Mouse (Mus musculus) adrenal gland, postnatal 14 days (tissue): ENCODE measurements around the gene Arxes2. TPM values are rescaled to one million over a fixed set of nuclear protein-coding genes. Genes with fewer than 3 reads are reported as not detected.
"Not testable (repeated sequence)": the region's sequence is repeated elsewhere in the genome, so short reads cannot be mapped to it uniquely, and the experiment has no call there.

ENCODE experiments used
- DNase-seq: peaks from one replicate; pipeline ENCODE4 v3.0.0; 2021; ENCODE audit warnings: mixed read lengths
- long read RNA-seq, 2 experiments: library from polyadenylated mRNA; stranded (forward); transcript quantifications; one replicate each; pipeline ENCODE4 v2.0.0; 2021
- total RNA-seq: library from RNA; stranded (reverse); gene quantifications from 2 replicates; pipeline ENCODE4 v1.2.3, GENCODE M21; 2021

Gene Arxes2
- total RNA-seq, result 52.8 and 58.7 TPM in 2 replicates
- long read RNA-seq, experiment 1, transcript Arxes2-201 (1 exons, 1,532 nt), result major isoform, 36 of 36 reads
- long read RNA-seq, experiment 1, partial matches to known transcripts, result 0 of 36 reads
- long read RNA-seq, experiment 1, other reads (novel, unspliced or antisense), result 0 of 36 reads
- long read RNA-seq, experiment 2, transcript Arxes2-201 (1 exons, 1,532 nt), result major isoform, 38 of 38 reads
- long read RNA-seq, experiment 2, partial matches to known transcripts, result 0 of 38 reads
- long read RNA-seq, experiment 2, other reads (novel, unspliced or antisense), result 0 of 38 reads

DNA sequence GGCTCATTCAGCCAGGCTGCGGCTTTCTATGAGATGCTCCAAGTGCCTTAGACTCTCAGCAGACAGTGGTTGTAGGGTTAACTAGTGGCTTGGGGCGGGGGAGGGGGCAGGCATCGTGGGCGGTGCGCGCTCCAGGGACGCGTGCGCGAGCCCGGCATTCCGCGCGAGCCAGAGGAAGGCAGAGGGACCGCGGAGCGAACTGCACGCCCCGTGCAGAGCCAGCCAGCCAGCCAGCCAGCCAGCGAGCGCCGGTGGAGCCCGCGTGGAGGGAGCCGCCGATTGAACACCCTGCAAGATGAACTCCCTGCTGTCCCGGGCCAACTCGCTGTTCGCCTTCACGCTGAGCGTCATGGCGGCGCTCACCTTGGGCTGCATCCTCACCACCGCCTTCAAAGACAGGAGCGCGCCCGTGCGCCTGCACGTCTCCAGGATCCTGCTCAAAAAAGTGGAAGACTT, at the start of gene Arxes2:
Gene Arxes2, plus strand, starts transcription at position 161 of the 456 bp plus-strand sequence.
- DNase-seq, result not testable (repeated sequence)

DNA sequence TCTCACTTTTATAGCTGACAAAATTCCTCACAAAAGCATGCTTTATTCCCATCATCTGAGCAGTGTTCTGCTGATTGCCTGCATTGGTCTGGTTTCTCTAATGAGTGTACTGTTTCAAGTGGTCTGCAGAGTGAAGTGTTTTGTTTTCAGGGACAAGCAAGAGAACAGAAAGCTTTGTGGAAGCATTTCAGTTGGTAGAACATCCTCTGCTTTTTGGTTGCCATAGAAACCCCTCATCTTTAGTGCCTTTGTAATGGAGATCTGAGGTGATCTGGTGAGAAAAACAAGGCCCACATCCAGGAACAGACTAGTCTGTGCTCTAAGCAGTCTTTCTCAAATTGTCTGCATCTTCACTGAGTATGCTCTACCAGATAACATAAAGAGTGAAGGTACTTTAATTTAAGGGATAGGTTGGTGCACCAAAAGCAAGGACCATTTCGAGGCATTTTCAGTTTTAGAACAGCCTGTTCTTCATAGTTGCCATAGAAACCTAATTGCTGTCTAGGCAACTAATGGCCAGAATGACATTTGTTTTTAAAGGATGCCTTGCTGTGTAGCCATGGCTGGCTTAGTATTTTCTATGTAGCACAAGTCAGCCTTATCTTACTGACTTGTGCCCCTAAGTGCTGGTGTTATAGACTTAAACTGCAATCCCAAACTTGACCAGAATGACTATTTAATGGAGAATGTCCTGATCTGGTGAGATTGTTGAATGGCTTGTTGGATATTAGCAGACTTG, 44.8 kb upstream of the Arxes2 start:
- DNase-seq, result no peak

DNA sequence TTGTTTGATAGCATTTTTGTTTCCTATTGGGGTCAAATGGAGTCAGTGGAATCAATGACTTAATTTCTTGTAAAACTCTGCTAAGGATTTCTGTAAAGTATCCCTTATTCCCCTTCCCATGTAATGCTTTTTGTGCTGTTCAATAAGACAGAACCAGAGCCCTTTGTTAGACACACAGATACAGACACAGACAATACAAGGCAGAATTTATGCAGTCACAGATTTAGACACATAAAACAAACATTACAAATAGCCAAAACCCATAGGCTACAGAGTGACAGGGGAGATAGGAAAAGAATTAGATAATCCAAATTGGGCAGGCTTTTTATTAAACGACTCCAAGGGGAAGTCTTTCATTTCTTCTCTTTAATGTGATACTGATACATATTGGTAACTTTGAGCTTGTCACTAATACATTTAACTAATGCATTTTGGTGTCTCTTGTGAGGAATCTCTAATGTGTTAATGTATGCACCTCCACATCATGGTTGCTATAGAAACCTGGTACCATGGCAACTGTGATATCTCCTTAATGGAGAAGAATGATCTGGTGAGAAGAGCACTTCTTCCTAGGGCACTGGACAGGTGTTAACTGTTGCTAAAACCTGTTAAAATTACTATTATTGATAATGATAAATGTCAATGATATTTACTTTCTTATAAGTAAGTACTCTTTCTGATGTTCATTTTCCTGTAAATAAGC, 36.5 kb upstream of the Arxes2 start:
- DNase-seq, result no peak

DNA sequence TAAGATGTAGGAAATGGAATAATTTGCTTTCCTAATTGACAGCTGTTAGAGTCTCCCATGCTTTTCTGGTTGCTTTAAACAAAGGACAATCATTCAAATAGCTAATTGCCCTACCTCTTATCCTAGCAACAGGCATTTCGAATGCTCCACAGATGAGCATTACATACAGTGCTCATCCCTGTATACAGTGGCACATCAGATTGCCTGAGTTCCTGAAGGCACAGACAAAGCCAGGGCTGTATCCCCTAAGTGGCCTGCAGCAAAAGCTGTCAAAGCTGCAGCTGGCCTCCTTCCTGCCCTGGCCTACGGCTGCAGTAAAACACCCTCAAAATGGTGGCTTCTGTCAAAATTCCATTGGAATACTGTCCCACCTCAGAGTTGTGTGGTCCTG, 35.9 kb upstream of the Arxes2 start:
- no peak for DNase-seq

DNA sequence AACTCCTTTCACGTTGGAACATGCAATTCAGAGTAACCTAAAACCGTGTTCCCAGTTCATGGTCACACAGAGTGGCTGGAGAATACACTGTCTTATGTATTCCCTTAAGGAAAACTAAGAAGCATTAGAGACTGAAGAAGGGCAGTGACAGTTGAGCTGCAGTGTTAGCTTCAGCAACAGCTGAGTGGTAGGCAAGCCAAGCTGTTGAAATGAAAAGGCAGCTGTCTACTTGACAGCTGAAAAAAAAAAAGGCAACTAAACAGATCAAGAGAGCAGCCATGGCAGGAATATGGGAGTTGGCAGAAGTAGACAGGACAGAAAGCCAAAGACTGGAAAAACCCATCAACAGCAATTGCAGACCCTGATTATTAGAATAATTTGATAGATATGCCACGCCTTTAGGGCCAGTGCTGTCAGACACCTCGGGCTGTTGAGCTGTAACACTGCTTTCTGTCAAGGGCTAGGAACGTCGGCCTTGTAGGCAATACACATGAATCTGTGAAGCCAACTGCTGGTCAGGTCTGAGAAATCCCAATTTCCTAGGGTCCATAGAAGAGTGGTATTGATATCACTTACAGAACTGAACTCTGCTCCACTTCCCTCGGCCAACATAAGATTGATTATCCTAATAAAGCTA, 34.9 kb upstream of the Arxes2 start:
- no peak for DNase-seq

DNA sequence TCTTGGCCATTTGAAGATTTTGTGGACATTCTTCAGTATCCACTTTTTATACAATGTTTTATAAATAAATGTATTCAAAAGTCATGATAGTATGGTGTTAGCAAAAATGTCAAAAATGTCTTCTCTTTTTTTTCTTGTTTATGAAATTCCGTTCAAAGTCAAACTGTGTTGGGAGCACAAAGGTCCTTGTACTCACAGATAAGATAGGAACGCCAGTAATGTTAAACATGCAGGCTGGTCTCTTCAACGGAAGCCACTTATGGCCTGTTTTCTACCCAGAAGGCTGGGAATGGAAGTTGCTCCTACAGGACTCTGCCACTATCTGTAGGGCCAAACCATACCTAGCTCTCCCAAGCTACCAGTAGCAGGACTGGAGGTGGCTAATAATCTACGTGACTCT, 34.1 kb upstream of the Arxes2 start:
- DNase-seq, result no peak

DNA sequence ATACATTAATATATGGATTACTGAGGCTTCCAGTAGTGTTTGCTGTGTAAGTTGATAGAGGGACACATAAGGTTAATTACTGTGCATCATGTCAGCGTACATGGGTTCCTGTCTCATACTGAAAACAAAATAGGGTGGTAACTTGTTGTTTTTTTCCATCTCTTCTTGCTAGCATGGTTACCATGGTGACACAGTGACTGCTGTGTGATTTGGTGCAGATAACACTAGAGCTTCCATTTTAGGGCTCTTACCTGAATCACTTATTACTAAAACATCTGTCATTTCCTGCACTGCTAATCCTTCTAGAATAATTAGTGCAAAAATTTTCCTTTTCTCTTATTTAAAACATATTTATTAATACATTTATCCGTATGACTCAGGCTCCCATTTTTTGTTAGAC, 31.3 kb upstream of the Arxes2 start:
- no peak for DNase-seq

DNA sequence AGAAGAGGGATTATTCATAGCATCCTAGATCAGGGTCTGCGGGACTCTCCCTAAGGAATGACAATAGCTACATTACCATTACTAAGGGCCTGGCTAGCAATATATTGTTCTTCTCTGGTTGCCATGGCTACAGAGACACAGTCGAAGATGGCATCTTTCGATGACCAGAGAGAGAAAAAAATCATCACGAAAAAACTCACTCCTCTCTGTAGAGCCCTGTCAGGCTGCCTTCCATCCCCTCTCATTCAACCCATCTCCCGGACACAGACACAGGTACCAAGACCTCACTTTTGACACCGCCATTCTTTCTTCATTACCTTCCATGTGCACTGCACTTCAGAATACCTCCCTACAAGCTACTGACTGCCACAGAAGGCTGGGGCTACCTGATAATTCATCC, 30.5 kb upstream of the Arxes2 start:
- no peak for DNase-seq

DNA sequence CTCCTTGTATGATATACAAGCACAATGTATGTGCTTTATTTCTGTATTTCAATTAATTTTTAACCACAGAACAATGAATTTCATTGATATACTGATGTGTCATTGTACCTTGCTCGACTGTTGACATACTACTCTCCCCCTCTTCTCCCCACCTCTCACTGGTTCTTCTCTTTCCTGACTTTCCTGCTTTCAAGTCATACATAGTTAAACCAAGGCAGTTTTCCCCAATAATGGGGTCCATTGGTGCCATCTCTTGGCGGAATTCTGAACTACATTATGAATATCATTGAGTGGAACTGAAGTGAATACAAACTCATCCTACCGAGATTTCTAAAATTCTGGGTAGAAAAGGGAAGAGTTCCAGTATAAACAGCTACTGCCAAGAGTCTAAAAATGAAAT, 30.0 kb upstream of the Arxes2 start:
- peak; percentile 28 for DNase-seq

DNA sequence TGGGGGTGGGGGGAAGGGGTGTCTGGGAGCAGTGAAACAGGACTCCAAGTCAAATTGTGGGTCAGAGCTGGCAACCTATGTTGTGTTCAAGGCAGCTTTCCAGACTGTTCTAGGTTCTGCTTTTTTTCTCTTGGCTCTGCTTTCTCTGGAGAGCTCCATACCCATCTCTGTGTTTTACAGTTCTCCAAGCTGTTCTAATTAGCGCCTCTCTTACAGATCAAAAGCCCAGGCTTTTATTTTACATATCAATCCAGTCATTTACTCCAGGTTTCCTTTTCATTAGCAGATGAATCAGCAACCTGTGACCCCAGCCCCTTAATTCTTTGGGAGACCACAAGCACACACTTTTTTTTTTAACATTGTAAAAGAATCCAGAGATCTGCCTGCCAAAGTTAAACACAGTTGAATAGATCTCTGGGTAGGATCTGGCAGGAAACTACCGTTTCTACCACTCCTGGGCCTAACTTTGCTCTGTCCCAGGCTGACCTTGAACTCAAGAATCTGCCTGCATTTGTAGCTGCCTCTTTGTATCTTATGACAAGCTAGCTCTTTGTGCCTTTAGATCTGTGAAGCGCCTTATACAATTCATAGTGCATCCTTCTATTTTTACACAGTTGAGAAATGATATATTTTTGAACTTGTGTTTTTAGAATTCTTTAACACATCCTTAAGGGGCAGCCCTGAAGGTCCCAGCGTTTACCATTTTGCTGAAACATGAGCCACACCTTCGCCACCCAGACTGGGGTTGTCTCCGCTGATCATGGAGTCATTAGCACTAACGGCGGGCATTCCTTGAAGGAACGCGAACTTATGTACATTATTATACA, 19.8 kb upstream of the Arxes2 start:
- no peak for DNase-seq

DNA sequence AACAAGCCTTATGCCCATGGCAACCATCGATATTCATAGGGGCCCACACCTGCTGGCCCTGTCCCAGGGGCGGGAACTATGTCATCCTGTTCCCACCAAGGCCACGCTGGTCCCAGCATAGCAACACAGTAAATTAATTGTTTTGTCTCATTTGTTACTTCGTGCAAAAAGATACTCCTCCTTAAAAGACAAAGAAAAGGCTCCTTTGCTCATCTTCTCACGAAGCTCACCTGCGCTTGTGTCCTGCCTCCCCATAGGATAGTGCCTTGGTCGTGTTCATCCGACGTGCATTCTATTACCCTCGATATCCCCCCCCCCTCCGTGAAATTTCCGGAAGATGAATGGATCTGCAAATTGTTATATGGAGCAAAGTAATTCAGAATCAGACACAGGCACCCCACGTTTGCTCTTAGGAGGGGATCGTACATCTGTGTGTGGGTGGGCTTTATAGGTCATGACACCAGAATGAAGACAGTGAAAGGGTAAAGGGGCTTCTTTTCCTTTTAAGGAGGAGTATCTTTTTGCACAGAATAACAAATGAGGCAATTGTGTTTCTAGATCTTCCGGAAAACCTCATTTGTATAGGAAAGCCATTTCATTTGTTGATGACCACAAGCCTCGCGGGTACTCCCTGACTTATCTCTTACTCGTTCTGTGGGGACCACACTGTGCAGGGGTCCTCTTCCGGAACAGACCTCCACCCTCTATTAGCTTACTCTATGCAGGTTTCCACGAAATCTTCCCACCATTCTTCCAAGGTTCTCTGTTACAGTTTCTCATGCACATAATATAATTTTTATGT, 19.0 kb upstream of the Arxes2 start:
- DNase-seq, result no peak

DNA sequence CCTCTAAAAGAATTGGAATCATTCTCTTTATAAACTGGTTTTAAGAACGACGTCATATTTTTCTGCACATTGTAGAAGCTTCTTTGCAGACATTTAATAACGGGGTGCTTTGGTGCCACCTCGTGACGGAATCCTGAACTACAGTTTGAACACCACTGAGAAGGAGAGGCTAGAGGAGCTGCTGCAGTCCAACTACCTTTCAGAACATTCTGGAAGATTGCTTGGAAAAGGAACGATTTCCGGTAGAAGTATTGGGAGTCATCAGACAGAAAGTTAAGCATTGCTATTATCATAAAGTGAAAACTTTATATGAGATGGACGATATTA, 18.4 kb upstream of the Arxes2 start:
- DNase-seq, result peak; percentile 78

DNA sequence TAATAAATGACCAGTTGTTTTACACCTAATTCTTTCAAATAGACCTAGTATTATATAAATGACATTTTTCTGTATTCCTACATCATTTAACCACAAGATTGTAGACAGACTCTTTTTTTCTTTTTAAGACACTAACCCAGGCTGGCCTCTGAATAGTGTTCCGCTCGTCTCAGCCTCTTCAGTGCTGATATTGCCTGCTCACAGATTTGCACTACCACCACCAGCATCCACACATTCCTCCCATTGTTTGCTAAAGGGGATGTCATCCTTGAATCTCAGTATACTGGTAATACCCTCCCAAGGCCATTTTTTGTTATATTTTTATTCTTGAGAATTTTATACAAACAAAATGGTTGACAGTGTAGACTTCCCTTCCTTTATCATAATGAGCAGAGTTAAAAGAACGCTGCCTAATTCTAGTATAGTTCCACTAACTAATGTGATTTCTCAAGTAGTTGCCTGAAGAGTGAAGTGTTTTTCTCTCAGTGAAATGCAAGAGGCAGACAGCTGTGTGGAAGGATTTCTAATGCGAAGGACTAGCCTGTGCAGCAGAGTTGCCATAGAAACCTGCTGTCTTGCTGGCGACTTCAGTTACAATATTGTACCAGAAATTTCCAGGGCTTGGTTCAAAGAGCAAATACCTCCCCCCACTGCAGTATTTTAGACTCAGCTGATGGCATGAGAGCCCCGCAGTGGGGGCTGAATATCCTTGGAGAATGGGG, 8.9 kb upstream of the Arxes2 start:
- DNase-seq, result no peak

DNA sequence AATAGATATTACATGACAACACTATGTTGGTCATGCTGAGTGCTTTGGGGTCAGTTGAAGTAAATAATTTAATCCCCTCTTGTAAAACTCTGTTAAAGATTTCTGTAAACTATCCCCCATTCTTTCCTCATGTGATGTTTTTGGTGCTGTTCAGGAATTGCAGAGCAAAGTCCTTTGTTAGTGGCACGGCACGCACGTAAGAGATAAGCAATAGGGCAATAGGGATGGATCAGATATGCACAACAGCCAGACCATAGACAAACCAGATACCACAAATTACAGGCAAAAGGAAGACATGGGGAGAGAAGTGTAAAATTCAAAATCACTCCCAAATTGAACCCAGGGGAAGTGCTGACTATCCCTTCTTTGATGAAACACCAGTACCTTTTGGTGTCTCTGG, 7.4 kb upstream of the Arxes2 start:
- DNase-seq, result no peak

DNA sequence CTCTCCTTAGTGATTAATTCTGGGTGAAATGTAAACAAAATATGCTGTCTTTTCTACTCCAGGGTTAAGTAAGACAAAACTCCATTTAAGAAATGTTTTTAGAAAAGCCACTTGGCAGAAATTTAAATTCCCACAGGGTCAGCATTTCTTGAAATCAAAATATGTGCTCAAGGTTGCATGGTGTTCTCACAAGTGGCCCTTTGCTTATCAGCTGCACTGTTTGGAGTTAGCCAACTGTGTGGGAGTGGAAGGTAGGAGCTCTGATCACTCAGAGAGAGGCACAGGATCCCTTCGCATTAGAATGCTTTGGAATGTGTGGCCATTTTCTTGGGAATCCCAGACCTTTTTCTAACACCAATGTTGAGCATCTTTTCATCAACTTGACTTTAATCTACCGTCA, 3.0 kb upstream of the Arxes2 start:
- DNase-seq, result peak; percentile 12

DNA sequence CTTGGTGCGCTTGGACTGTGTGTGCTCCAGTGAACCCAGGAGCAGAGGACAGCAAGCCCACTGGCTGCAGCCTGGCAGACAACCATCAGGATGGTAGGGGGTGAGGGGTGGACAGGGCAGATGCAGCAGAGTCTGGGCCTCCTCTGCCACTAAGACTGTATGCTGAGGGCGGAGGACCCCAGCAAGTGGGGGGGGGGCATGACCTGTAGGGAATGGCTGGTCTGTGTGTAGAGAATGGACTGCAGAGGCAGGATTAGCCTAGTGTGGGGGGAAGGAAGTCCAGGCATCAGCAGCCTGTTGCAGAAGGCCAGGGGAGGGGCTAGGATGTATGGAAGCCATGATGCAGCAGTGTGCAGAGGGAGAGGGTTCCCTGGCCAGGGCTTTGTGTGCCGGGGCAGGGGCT, 431 bp upstream of the Arxes2 start:
- not testable (repeated sequence) for DNase-seq

DNA sequence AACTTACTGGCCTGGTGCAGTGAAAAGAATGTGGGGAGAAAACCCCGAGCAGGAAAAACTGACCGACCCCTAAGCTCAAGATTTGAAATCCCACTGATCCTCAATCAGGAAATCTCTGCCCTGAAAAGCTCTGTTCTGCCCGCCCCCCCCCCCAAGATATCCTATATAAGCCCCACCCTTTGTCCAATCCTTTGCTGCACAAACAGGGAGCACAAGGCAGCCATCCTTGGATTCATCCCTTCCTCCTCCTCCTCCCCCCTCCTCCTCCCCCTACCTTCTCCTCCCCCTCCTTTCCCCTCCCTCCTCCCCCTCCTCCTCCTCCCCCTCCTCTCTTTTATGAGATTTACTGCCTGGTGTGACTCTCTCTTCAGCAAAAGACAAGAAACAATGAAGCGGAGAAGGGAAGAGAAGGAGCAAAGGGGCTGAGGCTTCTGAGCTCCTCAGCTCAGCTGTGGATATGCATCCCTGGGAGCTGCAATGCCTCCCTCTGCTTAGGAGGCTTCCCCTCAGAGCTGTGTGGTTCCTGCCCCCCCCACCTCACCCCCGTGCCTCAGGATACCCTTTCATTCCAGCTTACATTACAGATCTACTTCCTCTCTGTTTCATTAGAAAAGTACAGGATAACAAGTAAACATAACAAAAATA, 13.7 kb downstream of the Arxes2 start:
- no peak for DNase-seq

DNA sequence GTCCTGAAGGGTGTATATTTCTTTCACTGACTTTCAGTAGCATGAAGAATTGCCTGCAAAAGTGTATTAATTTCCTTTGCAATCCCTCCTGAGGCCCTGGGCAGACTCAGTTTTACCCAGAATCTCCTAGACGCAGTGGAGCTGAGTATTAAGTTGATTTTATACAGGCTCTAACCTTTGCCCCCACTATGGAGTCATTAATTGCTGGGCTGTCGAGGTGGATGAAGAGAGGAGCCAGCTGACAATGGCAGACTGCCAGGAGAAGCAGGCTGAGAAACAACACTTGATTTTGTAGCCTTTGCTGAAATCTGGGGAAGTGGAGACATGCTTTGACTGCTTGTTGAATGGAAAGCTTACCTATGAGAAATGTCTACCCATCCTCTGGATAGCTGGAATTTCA, 20.8 kb downstream of the Arxes2 start:
- peak; percentile 27 for DNase-seq

DNA sequence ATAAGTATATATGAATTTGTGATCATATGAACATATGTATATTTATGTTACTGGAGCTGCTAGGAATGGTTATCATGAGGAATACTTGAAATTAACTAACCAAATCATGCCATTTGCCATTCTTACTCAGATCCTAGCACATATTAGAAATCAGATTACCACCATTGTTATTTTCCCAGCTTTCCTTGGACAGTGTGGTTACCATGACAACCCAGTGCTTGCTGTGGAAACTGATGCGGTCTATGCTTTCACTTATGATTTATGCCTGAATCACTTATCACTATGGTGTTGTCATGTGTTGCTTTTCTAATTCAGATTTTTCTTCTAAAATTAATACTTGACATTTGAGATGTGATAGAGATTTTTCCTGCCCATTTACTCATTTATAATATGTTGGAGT, 36.7 kb downstream of the Arxes2 start:
- no peak for DNase-seq
